Mouse (Mus musculus): ENCODE results near the gene Sstr4. TPM values are rescaled to one million over a fixed set of nuclear protein-coding genes. Genes with fewer than 3 reads are reported as not detected.
A peak's percentile ranks its signal among the peaks of the same experiment; 100 is the strongest.

The Sstr4 gene
- polyA plus RNA-seq, 1 experiment from 2014 or later, result 0.72 TPM

GRCm38 (mm10) chr2:148425709-148426382 lies 30.7 kb downstream of the Sstr4 start:
- no peak overlapping the region for H3K4me2 ChIP-seq (replicated peaks; ENCODE audit: low read depth, low read length)
- no peak overlapping the region for H3K4me3 ChIP-seq (ENCODE audit: low read length)
- no peak overlapping the region for H3K9ac ChIP-seq (replicated peaks; ENCODE audit: low read length)
- no peaks in the 10 kb centered on the region for H3K4me1 ChIP-seq (ENCODE audit: insufficient read depth, low read length)
- H3K27me3 ChIP-seq (ENCODE audit: insufficient read depth, low read length), result no peaks in the 10 kb centered on the region
- WGBS, result 64% methylated on average over 5 of the region's 5 CpGs
- no peaks in the 10 kb centered on the region for H3K36me3 ChIP-seq (ENCODE audit: insufficient read depth, low read length)
- H3K27ac ChIP-seq (ENCODE audit: low read length), result no peak overlapping the region
- ATAC-seq (ENCODE audit: low FRiP score, low TSS enrichment), result no peak
- no peaks in the 10 kb centered on the region for H3K9me3 ChIP-seq (ENCODE audit: low read length)

GRCm38 (mm10) chr2:148427553-148427952 lies 32.4 kb downstream of the Sstr4 start:
- Histone ChIP-seq H3K9me3 (ENCODE audit: low read length) (no peaks in the 10 kb centered on the region), H3K27ac (ENCODE audit: low read length) (no peak overlapping the region), H3K9ac (replicated peaks; ENCODE audit: low read length) (no peak overlapping the region), H3K4me3 (ENCODE audit: low read length) (no peak overlapping the region), H3K27me3 (ENCODE audit: insufficient read depth, low read length) (no peaks in the 10 kb centered on the region), H3K4me2 (replicated peaks; ENCODE audit: low read depth, low read length) (no peak overlapping the region), H3K4me1 (ENCODE audit: insufficient read depth, low read length) (peaks cover 4% of the 10 kb centered on the region; the same call in 1 of the 2 replicates), H3K36me3 (ENCODE audit: insufficient read depth, low read length) (no peaks in the 10 kb centered on the region)
- no peak for ATAC-seq (ENCODE audit: low FRiP score, low TSS enrichment)
- 90% methylated on average over 3 of the region's 3 CpGs for WGBS

- Histone ChIP-seq H3K4me1 (ENCODE audit: insufficient read depth, low read length) (peaks cover 4% of the 10 kb centered on the region; the same call in 1 of the 2 replicates), H3K4me2 (replicated peaks; ENCODE audit: low read depth, low read length) (no peak overlapping the region), H3K27me3 (ENCODE audit: insufficient read depth, low read length) (no peaks in the 10 kb centered on the region), H3K36me3 (ENCODE audit: insufficient read depth, low read length) (no peaks in the 10 kb centered on the region), H3K4me3 (ENCODE audit: low read length) (no peak overlapping the region), H3K9ac (replicated peaks; ENCODE audit: low read length) (no peak overlapping the region), H3K9me3 (ENCODE audit: low read length) (no peaks in the 10 kb centered on the region), H3K27ac (ENCODE audit: low read length) (no peak overlapping the region)
- WGBS, result 81% methylated on average over 3 of the region's 3 CpGs
- ATAC-seq (ENCODE audit: low FRiP score, low TSS enrichment), result no peak
Measured at GRCm38 (mm10) chr2:148428523-148428922, 33.4 kb downstream of the Sstr4 start.

DNA sequence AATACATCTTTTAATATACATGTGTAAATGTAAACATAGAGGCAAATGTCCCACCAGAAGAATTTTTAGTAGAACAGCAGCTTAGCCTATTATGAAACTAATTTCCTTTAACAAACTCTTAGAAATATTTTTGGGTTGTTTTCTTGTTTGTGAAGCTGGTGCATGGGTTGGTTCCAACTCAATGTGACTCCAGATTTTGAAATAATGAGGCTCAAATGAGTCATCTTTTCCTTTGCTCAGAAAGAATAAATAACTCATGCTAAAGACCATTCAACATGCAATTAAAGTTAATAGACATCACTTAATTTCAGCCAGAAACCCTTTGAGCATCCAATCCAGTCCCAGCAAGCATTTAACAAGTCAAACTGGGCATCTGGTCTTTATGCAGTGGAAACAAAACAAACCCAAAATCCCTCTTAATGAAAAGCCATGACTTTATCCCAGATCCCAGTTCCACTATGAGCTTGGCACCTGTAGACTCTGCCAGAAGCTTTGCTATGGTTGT lies 33.9 kb downstream of the Sstr4 start:
- Histone ChIP-seq H3K4me3 (ENCODE audit: low read length) (no peak overlapping the region), H3K36me3 (ENCODE audit: insufficient read depth, low read length) (no peaks in the 10 kb centered on the region), H3K27ac (ENCODE audit: low read length) (no peak overlapping the region), H3K27me3 (ENCODE audit: insufficient read depth, low read length) (no peaks in the 10 kb centered on the region), H3K4me1 (ENCODE audit: insufficient read depth, low read length) (peaks cover 4% of the 10 kb centered on the region; the same call in 1 of the 2 replicates), H3K9me3 (ENCODE audit: low read length) (no peaks in the 10 kb centered on the region), H3K9ac (replicated peaks; ENCODE audit: low read length) (no peak overlapping the region), H3K4me2 (replicated peaks; ENCODE audit: low read depth, low read length) (no peak overlapping the region)
- ATAC-seq (ENCODE audit: low FRiP score, low TSS enrichment), result no peak

DNA sequence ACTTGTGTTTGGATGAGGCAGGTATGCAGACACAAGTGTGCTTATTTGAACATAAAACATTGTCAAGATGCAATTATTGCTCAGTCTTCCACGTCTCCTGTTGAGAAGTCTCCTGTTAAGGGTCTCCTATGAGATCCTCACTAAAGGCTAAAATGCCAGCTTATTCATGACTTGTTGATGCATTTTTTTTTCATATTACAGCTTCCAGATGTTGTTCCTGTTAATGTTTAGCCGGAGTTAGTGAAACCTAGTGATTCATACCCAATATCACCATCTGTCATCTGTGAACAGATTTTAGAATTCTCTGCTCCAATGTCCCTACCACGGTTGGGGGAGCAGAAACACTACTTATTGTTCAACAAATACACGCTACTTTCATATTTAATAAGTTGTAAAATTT lies 35.8 kb downstream of the Sstr4 start:
- Histone ChIP-seq H3K27ac (ENCODE audit: low read length) (peak overlapping the region; percentile 8; the same call in 1 of the 2 replicates), H3K4me2 (replicated peaks; ENCODE audit: low read depth, low read length) (no peak overlapping the region), H3K4me3 (ENCODE audit: low read length) (no peak overlapping the region), H3K9me3 (ENCODE audit: low read length) (no peaks in the 10 kb centered on the region), H3K9ac (replicated peaks; ENCODE audit: low read length) (no peak overlapping the region), H3K36me3 (ENCODE audit: insufficient read depth, low read length) (no peaks in the 10 kb centered on the region), H3K4me1 (ENCODE audit: insufficient read depth, low read length) (peaks cover 4% of the 10 kb centered on the region; the same call in 1 of the 2 replicates), H3K27me3 (ENCODE audit: insufficient read depth, low read length) (no peaks in the 10 kb centered on the region)
- 70% methylated on average over 4 of the region's 4 CpGs for WGBS
- ATAC-seq (ENCODE audit: low FRiP score, low TSS enrichment), result no peak

- ATAC-seq (ENCODE audit: low FRiP score, low TSS enrichment), result no peak
Measured at GRCm38 (mm10) chr2:148432346-148432745, 37.2 kb downstream of the Sstr4 start.

DNA sequence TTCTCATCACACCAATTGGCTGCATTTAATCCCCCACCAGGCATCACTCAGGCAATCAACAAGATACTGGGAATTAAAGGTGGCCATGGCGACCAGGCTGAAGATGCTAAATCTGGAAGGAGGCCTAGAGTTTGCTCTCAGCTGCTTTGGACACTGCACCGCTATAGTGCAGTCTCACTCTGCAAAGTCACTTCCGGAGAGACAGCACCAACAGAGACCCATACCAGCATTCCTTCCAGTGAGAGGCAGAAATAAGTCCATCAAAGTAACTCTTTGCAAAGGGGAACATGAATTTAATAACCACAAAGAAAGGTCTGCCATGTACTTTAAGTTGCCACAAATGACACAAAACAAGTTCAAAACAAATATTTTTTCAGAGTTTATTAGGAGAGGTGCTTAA lies 41.1 kb downstream of the Sstr4 start:
- 69% methylated on average over 3 of the region's 3 CpGs for WGBS
- no peaks in the 10 kb centered on the region for H3K9me3 ChIP-seq (ENCODE audit: low read length)
- ATAC-seq (ENCODE audit: low FRiP score, low TSS enrichment), result no peak

More at GRCm38 (mm10) chr2:148432346-148432745, 37.2 kb downstream of the Sstr4 start:
- no peak overlapping the region for H3K4me3 ChIP-seq (ENCODE audit: low read length)
- no peaks in the 10 kb centered on the region for H3K9me3 ChIP-seq (ENCODE audit: low read length)
- H3K4me2 ChIP-seq (replicated peaks; ENCODE audit: low read depth, low read length), result no peak overlapping the region
- no peaks in the 10 kb centered on the region for H3K36me3 ChIP-seq (ENCODE audit: insufficient read depth, low read length)
- no peaks in the 10 kb centered on the region for H3K27me3 ChIP-seq (ENCODE audit: insufficient read depth, low read length)
- 69% methylated on average over 2 of the region's 2 CpGs for WGBS
- H3K9ac ChIP-seq (replicated peaks; ENCODE audit: low read length), result no peak overlapping the region
- no peak overlapping the region for H3K27ac ChIP-seq (ENCODE audit: low read length)
- H3K4me1 ChIP-seq (ENCODE audit: insufficient read depth, low read length), result peaks cover 4% of the 10 kb centered on the region; the same call in 1 of the 2 replicates

DNA sequence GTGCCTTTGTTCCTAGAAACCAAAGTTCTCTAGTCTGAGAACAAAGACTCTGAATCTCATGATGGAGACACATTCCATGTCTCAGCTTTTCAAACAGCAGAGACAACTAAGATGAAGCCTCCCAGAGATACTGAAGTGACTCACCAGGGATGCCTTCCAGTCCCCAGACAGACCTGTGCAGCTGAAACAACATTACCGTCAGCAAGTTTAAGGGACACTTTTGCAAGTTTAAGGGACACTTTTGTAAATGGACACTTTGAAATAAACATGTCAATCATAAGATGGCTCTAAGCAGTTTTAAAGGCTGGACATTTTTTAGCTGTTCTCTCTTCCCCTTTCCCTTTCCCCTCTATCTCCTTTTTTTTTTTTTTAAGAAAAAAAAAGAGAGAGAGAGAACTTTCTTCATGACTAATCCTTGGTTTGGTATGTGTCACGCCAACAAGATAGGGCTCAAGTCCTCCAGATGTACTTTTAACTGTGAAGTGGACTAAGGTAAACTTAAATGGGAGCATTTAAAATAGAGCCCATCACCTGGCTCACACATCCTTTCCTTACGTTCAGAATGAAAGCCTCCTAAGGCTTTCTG lies 44.6 kb downstream of the Sstr4 start:
- no peak for ATAC-seq (ENCODE audit: low FRiP score, low TSS enrichment)
- Histone ChIP-seq H3K4me1 (ENCODE audit: insufficient read depth, low read length) (peaks cover 15% of the 10 kb centered on the region; the same call in 1 of the 2 replicates), H3K4me3 (ENCODE audit: low read length) (peak overlapping the region; percentile 39), H3K9ac (replicated peaks; ENCODE audit: low read length) (no peak overlapping the region), H3K36me3 (ENCODE audit: insufficient read depth, low read length) (no peaks in the 10 kb centered on the region), H3K9me3 (ENCODE audit: low read length) (no peaks in the 10 kb centered on the region), H3K27me3 (ENCODE audit: insufficient read depth, low read length) (no peaks in the 10 kb centered on the region), H3K4me2 (replicated peaks; ENCODE audit: low read depth, low read length) (peak overlapping the region; percentile 36), H3K27ac (ENCODE audit: low read length) (peak overlapping the region; percentile 67; the same call in 1 of the 2 replicates)
- WGBS, result 54% methylated on average over 3 of the region's 3 CpGs

More for the DNA sequence above, 41.1 kb downstream of the Sstr4 start:
- Histone ChIP-seq H3K27ac (ENCODE audit: low read length) (no peak overlapping the region), H3K9ac (replicated peaks; ENCODE audit: low read length) (no peak overlapping the region), H3K4me2 (replicated peaks; ENCODE audit: low read depth, low read length) (no peak overlapping the region), H3K27me3 (ENCODE audit: insufficient read depth, low read length) (no peaks in the 10 kb centered on the region), H3K36me3 (ENCODE audit: insufficient read depth, low read length) (no peaks in the 10 kb centered on the region), H3K4me3 (ENCODE audit: low read length) (no peak overlapping the region), H3K4me1 (ENCODE audit: insufficient read depth, low read length) (peaks cover 4% of the 10 kb centered on the region; the same call in 1 of the 2 replicates)

DNA sequence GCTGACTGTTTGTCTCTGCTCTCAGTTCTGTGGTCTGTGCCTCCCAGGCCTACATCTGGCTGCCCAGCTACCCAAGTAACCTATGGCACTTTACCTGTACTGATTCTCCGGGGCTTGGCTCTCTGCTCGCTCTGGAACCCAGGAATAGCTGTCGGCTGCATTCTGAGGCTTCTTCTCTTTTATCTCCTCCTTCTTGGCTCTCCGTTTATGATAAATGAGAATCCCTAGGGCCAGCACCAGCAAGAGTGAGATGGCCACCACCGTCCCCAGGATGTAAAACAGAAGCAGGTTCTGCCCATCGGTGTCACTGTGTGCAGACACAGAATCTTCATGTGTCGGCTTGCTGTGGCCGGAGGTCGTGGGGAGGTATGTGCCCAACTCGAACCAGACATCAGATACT lies 46.3 kb downstream of the Sstr4 start:
- Histone ChIP-seq H3K9ac (replicated peaks; ENCODE audit: low read length) (peak overlapping the region; percentile 60), H3K4me2 (replicated peaks; ENCODE audit: low read depth, low read length) (peak overlapping the region; percentile 36), H3K4me1 (ENCODE audit: insufficient read depth, low read length) (peaks cover 15% of the 10 kb centered on the region; the same call in 1 of the 2 replicates), H3K4me3 (ENCODE audit: low read length) (peak overlapping the region; percentile 39), H3K9me3 (ENCODE audit: low read length) (no peaks in the 10 kb centered on the region), H3K27ac (ENCODE audit: low read length) (0 out of 2 replicates have a peak overlapping the region, but pooled peaks have one; percentile 20), H3K27me3 (ENCODE audit: insufficient read depth, low read length) (no peaks in the 10 kb centered on the region), H3K36me3 (ENCODE audit: insufficient read depth, low read length) (no peaks in the 10 kb centered on the region)
- no peak for ATAC-seq (ENCODE audit: low FRiP score, low TSS enrichment)
- 69% methylated on average over 10 of the region's 10 CpGs for WGBS

DNA sequence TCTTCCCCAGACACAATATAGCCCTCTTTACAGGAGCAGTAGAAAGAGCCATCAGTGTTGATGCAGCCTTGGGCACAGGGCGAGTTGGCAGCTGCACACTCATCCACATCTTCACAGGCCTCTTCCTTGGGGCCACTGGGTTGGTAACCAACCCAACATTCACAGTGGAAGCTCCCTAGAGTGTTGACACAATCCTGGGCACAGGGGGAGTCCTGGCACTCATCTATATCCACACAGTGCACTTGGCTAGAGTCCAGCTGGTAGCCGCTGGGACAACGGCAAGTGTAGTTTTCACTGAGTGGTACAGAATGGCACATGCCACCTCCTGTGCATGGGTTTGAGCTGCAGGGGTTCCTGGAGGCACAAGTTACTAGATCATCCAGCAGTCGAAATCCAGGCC lies 47.0 kb downstream of the Sstr4 start:
- peak overlapping the region; percentile 90 for H3K27ac ChIP-seq (ENCODE audit: low read length)
- no peaks in the 10 kb centered on the region for H3K27me3 ChIP-seq (ENCODE audit: insufficient read depth, low read length)
- H3K36me3 ChIP-seq (ENCODE audit: insufficient read depth, low read length), result no peaks in the 10 kb centered on the region
- ATAC-seq (ENCODE audit: low FRiP score, low TSS enrichment), result no peak
- no peaks in the 10 kb centered on the region for H3K9me3 ChIP-seq (ENCODE audit: low read length)
- H3K4me3 ChIP-seq (ENCODE audit: low read length), result peak overlapping the region; percentile 39
- H3K9ac ChIP-seq (replicated peaks; ENCODE audit: low read length), result peak overlapping the region; percentile 60
- 86% methylated on average over 4 of the region's 4 CpGs for WGBS
- H3K4me1 ChIP-seq (ENCODE audit: insufficient read depth, low read length), result peaks cover 15% of the 10 kb centered on the region; the same call in 1 of the 2 replicates
- peak overlapping the region; percentile 36 for H3K4me2 ChIP-seq (replicated peaks; ENCODE audit: low read depth, low read length)
